Mouse (Mus musculus) lung, embryonic 14.5 days (tissue): ENCODE data around the gene Triobp. TPM values are rescaled to one million over a fixed set of nuclear protein-coding genes. Genes with fewer than 3 reads are reported as not detected.

Experiments used
- ATAC-seq: fragments of 200-750 bp; cut with Nextera tagmentation; 2 replicates; pipeline ENCODE4 v1.8.0; 2017; ENCODE audit warnings: mild to moderate bottlenecking, moderate TSS enrichment, moderate library complexity; ENCODE audit not compliant: insufficient read depth
- DNase-seq: peaks from one replicate; pipeline ENCODE4 v3.0.0-alpha.2; 2015
- H3K27ac ChIP-seq: fragments of 300-500 bp; sonication (generic); 2 replicates; pipeline ENCODE4 v1.5.1; 2014; ENCODE audit warnings: low read depth, mild to moderate bottlenecking, moderate library complexity
- H3K27me3 ChIP-seq: fragments of 300-500 bp; sonication (generic); 2 replicates; pipeline ENCODE4 v1.6.1; 2014; ENCODE audit warnings: low read length, control low read depth; ENCODE audit not compliant: insufficient read depth
- H3K36me3 ChIP-seq: fragments of 300-500 bp; sonication (generic); 2 replicates; pipeline ENCODE4 v1.6.1; 2014; ENCODE audit warnings: control low read depth; ENCODE audit not compliant: insufficient read depth
- H3K4me1 ChIP-seq: fragments of 300-500 bp; sonication (generic); 2 replicates; pipeline ENCODE4 v1.6.1; 2014; ENCODE audit warnings: antibody characterized with exemption, control low read depth; ENCODE audit not compliant: insufficient read depth
- H3K4me2 ChIP-seq: fragments of 300-500 bp; sonication (generic); 2 replicates; pipeline ENCODE4 v1.6.1; 2014; ENCODE audit warnings: mild to moderate bottlenecking
- H3K4me3 ChIP-seq: fragments of 300-500 bp; sonication (generic); 2 replicates; pipeline ENCODE4 v1.5.1; 2014; ENCODE audit warnings: low read depth, low read length
- H3K9ac ChIP-seq: fragments of 300-500 bp; sonication (generic); 2 replicates; pipeline ENCODE4 v1.6.1; 2014
- H3K9me3 ChIP-seq: fragments of 300-500 bp; sonication (generic); 2 replicates; pipeline ENCODE4 v1.6.1; 2016; ENCODE audit warnings: low read depth, low read length, control low read depth
- CTCF ChIP-seq: IDR thresholded peaks from 2 replicates; pipeline ENCODE4 v1.5.1; 2016; ENCODE audit warnings: antibody characterized with exemption, low read depth
- WGBS: fragments of 180-500 bp; shearing (Covaris S2); extraction: QIAGEN DNeasy Blood & Tissue Kit; methylation state at CpG from one replicate; pipeline ENCODE4 v1.1.7; 2014; 5-methylcytosine and 5-hydroxymethylcytosine counted together
- polyA plus RNA-seq: library from polyadenylated mRNA; unstranded; fragments of >200 nt; fragmentation: Nextera tagmentation; extraction: Ambion mirVana; gene quantifications from 2 replicates; pipeline ENCODE4 v1.2.1, GENCODE M21; 2014

Triobp gene
- polyA plus RNA-seq, 1 experiment from 2014 or later = 49.2 TPM

GRCm38 (mm10) chr15:78988499-78988971, 41.0 kb downstream of the Triobp start:
- ATAC-seq = no peak
- WGBS = 41% methylated on average over 14 of the region's 14 CpGs
- peaks cover 60% of the 10 kb centered on the region for H3K36me3 ChIP-seq
- no peak overlapping the region for H3K9ac ChIP-seq
- no peak overlapping the region for H3K4me3 ChIP-seq
- H3K4me2 ChIP-seq = no peak overlapping the region
- DNase-seq = peak; percentile 63
- H3K27me3 ChIP-seq = no peaks in the 10 kb centered on the region
- peak overlapping the region; percentile 12; the same call in 1 of the 2 replicates for H3K27ac ChIP-seq
- no peak for TF ChIP-seq CTCF
- H3K9me3 ChIP-seq = no peaks in the 10 kb centered on the region
- H3K4me1 ChIP-seq = peaks cover 12% of the 10 kb centered on the region

GRCm38 (mm10) chr15:78989152-78990092, 41.9 kb downstream of the Triobp start:
- Histone ChIP-seq H3K36me3 (peaks cover 69% of the 10 kb centered on the region), H3K9me3 (no peaks in the 10 kb centered on the region), H3K9ac (no peak overlapping the region), H3K4me2 (no peak overlapping the region), H3K4me1 (peaks cover 7% of the 10 kb centered on the region; the same call in 1 of the 2 replicates), H3K27ac (no peak overlapping the region), H3K4me3 (no peak overlapping the region), H3K27me3 (no peaks in the 10 kb centered on the region)
- ATAC-seq = no peak
- WGBS = 86% methylated on average over 14 of the region's 14 CpGs
- no peak for TF ChIP-seq CTCF
- DNase-seq = no peak

- Histone ChIP-seq H3K4me1 (0 out of 2 replicates have a peak, but pooled peaks cover 5% of the 10 kb centered on the region), H3K9ac (no peak overlapping the region), H3K27me3 (no peaks in the 10 kb centered on the region), H3K36me3 (peaks cover 76% of the 10 kb centered on the region), H3K4me3 (no peak overlapping the region), H3K27ac (no peak overlapping the region), H3K9me3 (no peaks in the 10 kb centered on the region), H3K4me2 (no peak overlapping the region)
- ATAC-seq (no peak), DNase-seq (no peak)
- no peak for TF ChIP-seq CTCF
- WGBS = 92% methylated on average over 9 of the region's 9 CpGs
Measured at GRCm38 (mm10) chr15:78990093-78990463, 42.6 kb downstream of the Triobp start.

GRCm38 (mm10) chr15:78990970-78991525, 43.5 kb downstream of the Triobp start:
- WGBS = 89% methylated on average over 25 of the region's 25 CpGs
- DNase-seq = no peak
- H3K27ac ChIP-seq = no peak overlapping the region
- no peaks in the 10 kb centered on the region for H3K9me3 ChIP-seq
- ATAC-seq = no peak
- H3K36me3 ChIP-seq = peaks cover 81% of the 10 kb centered on the region
- no peak for TF ChIP-seq CTCF
- H3K4me1 ChIP-seq = 0 out of 2 replicates have a peak, but pooled peaks cover 5% of the 10 kb centered on the region
- H3K9ac ChIP-seq = no peak overlapping the region
- H3K27me3 ChIP-seq = no peaks in the 10 kb centered on the region
- no peak overlapping the region for H3K4me2 ChIP-seq
- H3K4me3 ChIP-seq = no peak overlapping the region

- no peak overlapping the region for H3K4me2 ChIP-seq
- 91% methylated on average over 7 of the region's 7 CpGs for WGBS
- ATAC-seq = no peak
- peak; percentile 35 for TF ChIP-seq CTCF
- H3K4me1 ChIP-seq = 0 out of 2 replicates have a peak, but pooled peaks cover 5% of the 10 kb centered on the region
- no peak overlapping the region for H3K9ac ChIP-seq
- no peaks in the 10 kb centered on the region for H3K9me3 ChIP-seq
- peaks cover 89% of the 10 kb centered on the region for H3K36me3 ChIP-seq
- H3K27ac ChIP-seq = no peak overlapping the region
- no peak for DNase-seq
- H3K4me3 ChIP-seq = no peak overlapping the region
- no peaks in the 10 kb centered on the region for H3K27me3 ChIP-seq
Measured at GRCm38 (mm10) chr15:78992235-78992634, 44.7 kb downstream of the Triobp start.

- Histone ChIP-seq H3K36me3 (peaks cover 90% of the 10 kb centered on the region), H3K9ac (no peak overlapping the region), H3K9me3 (no peaks in the 10 kb centered on the region), H3K4me2 (no peak overlapping the region), H3K4me3 (no peak overlapping the region), H3K27me3 (no peaks in the 10 kb centered on the region), H3K4me1 (0 out of 2 replicates have a peak, but pooled peaks cover 5% of the 10 kb centered on the region), H3K27ac (no peak overlapping the region)
- DNase-seq (no peak), ATAC-seq (no peak)
- TF ChIP-seq CTCF = no peak
- 95% methylated on average over 24 of the region's 24 CpGs for WGBS
Measured at GRCm38 (mm10) chr15:78992925-78993324, 45.4 kb downstream of the Triobp start.

- no peak for ATAC-seq
- peaks cover 76% of the 10 kb centered on the region for H3K36me3 ChIP-seq
Measured at GRCm38 (mm10) chr15:78995916-78996315, 48.4 kb downstream of the Triobp start.

More at GRCm38 (mm10) chr15:78995916-78996315, 48.4 kb downstream of the Triobp start:
- Histone ChIP-seq H3K4me1 (no peaks in the 10 kb centered on the region), H3K27ac (no peak overlapping the region), H3K4me2 (no peak overlapping the region), H3K9ac (no peak overlapping the region), H3K4me3 (no peak overlapping the region), H3K27me3 (no peaks in the 10 kb centered on the region), H3K9me3 (no peaks in the 10 kb centered on the region)
- no peak for TF ChIP-seq CTCF
- 95% methylated on average over 4 of the region's 4 CpGs for WGBS
- no peak for DNase-seq
